Mouse (Mus musculus): Measurements from ENCODE around the gene Fnbp4. TPM values are rescaled to one million over a fixed set of nuclear protein-coding genes. Genes with fewer than 3 reads are reported as not detected.
A peak's percentile ranks its signal among the peaks of the same experiment; 100 is the strongest.

Gene Fnbp4
- polyA plus RNA-seq, 2 experiments, result 79.5 to 110 TPM

DNA sequence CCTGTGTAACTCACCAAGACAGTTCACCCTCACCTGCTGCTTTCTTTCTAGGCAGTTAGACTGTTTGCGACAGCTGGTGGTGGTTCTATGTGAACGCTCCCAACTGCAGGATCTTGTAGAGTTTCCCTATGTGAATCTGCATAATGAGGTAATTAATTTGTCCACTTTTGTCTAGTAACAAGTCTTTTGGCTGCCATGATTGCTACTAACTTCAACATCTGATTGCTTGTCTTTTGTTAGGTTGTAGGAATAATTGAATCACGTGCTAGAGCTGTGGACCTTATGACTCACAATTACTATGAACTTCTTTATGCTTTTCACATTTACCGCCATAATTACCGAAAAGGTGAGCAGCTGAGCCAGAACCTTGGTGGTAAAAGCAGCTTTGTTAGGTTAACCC, 27.2 kb upstream of the Fnbp4 start:
- Histone ChIP-seq H3K9ac (ENCODE audit: low read depth, low read length, severe bottlenecking) (no peak overlapping the region), H3K4me3 (replicated peaks; ENCODE audit: low read length) (no peak overlapping the region), H3K27ac (replicated peaks; ENCODE audit: low read depth, low read length) (no peak overlapping the region), H3K4me1 (ENCODE audit: control insufficient read depth, insufficient read depth, low read length) (no peaks in the 10 kb centered on the region), H3K4me2 (replicated peaks; ENCODE audit: low read depth, low read length, severe bottlenecking) (no peak overlapping the region), H3K36me3 (ENCODE audit: control insufficient read depth, insufficient read depth, low read length) (peaks cover 84% of the 10 kb centered on the region), H3K9me3 (ENCODE audit: control insufficient read depth, low read length) (no peaks in the 10 kb centered on the region), H3K27me3 (ENCODE audit: control insufficient read depth, insufficient read depth, low read length) (no peaks in the 10 kb centered on the region)
- 92% methylated on average over 5 of the region's 5 CpGs for WGBS
- peak; percentile 21 for DNase-seq (ENCODE audit: low spot score)
- TF ChIP-seq POLR2A (IDR thresholded peaks at IDR 0.05; ENCODE audit: borderline replicate concordance, extremely low read depth, insufficient read depth, insufficient read length), result no peak
- ATAC-seq (ENCODE audit: low FRiP score, low read depth), result no peak

DNA sequence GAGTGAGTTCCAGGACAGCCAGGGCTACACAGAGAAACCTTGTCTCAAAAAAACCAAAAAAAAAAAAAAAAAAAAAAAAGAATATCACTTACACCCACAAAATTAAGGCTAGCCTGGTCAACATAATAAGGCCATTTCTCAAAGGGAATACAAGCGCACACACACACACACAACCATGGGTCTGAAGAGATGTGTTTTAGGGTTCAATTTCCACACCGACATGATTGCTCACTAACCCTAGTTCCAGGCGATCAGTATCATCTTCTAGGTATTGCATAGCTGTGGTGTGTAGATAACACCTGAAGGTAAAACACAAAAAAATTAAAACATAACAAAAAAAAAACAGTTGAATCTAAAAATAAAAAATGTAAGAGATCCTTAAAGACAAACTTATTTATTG, 18.4 kb upstream of the Fnbp4 start:
- H3K27me3 ChIP-seq (ENCODE audit: control insufficient read depth, insufficient read depth, low read length), result no peaks in the 10 kb centered on the region
- no peaks in the 10 kb centered on the region for H3K4me1 ChIP-seq (ENCODE audit: control insufficient read depth, insufficient read depth, low read length)
- DNase-seq (ENCODE audit: low spot score) (no peak), ATAC-seq (ENCODE audit: low FRiP score, low read depth) (no peak)
- no peak for TF ChIP-seq POLR2A (IDR thresholded peaks at IDR 0.05; ENCODE audit: borderline replicate concordance, extremely low read depth, insufficient read depth, insufficient read length)
- H3K9me3 ChIP-seq (ENCODE audit: control insufficient read depth, low read length), result no peaks in the 10 kb centered on the region
- 97% methylated on average over 3 of the region's 3 CpGs for WGBS
- H3K4me2 ChIP-seq (replicated peaks; ENCODE audit: low read depth, low read length, severe bottlenecking), result no peak overlapping the region
- H3K9ac ChIP-seq (ENCODE audit: low read depth, low read length, severe bottlenecking), result no peak overlapping the region
- H3K36me3 ChIP-seq (ENCODE audit: control insufficient read depth, insufficient read depth, low read length), result peaks cover 89% of the 10 kb centered on the region
- H3K27ac ChIP-seq (replicated peaks; ENCODE audit: low read depth, low read length), result no peak overlapping the region
- H3K4me3 ChIP-seq (replicated peaks; ENCODE audit: low read length), result no peak overlapping the region

DNA sequence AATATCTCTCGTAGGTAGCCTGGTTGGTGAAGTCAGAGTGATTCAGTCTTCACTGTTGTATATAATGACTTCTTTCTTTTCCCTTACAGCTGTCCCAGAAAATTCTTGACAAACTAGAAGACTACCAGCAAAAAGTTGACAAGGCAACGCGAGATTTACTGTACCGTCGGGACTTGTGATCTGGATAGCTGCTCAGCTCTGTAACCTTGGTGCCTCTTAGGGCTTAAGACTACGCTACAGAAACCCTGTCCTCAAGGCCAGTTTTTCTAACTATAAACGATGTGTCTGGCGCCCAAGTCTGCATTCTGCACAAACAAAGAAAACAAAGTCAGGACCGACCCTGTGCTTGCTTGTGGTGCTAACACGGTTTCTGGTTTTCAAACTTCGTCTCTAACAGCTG, 9.8 kb upstream of the Fnbp4 start:
- no peak overlapping the region for H3K27ac ChIP-seq (replicated peaks; ENCODE audit: low read depth, low read length)
- WGBS, result 82% methylated on average over 11 of the region's 11 CpGs
- no peaks in the 10 kb centered on the region for H3K9me3 ChIP-seq (ENCODE audit: control insufficient read depth, low read length)
- H3K36me3 ChIP-seq (ENCODE audit: control insufficient read depth, insufficient read depth, low read length), result peaks cover 71% of the 10 kb centered on the region
- TF ChIP-seq POLR2A (IDR thresholded peaks at IDR 0.05; ENCODE audit: borderline replicate concordance, extremely low read depth, insufficient read depth, insufficient read length), result no peak
- no peak overlapping the region for H3K9ac ChIP-seq (ENCODE audit: low read depth, low read length, severe bottlenecking)
- H3K27me3 ChIP-seq (ENCODE audit: control insufficient read depth, insufficient read depth, low read length), result no peaks in the 10 kb centered on the region
- no peak overlapping the region for H3K4me3 ChIP-seq (replicated peaks; ENCODE audit: low read length)
- ATAC-seq (ENCODE audit: low FRiP score, low read depth) (no peak), DNase-seq (ENCODE audit: low spot score) (no peak)
- H3K4me2 ChIP-seq (replicated peaks; ENCODE audit: low read depth, low read length, severe bottlenecking), result no peak overlapping the region
- no peaks in the 10 kb centered on the region for H3K4me1 ChIP-seq (ENCODE audit: control insufficient read depth, insufficient read depth, low read length)

- TF ChIP-seq POLR2A (IDR thresholded peaks at IDR 0.05; ENCODE audit: borderline replicate concordance, extremely low read depth, insufficient read depth, insufficient read length), result no peak
- no peak overlapping the region for H3K4me2 ChIP-seq (replicated peaks; ENCODE audit: low read depth, low read length, severe bottlenecking)
- H3K27me3 ChIP-seq (ENCODE audit: control insufficient read depth, insufficient read depth, low read length), result no peaks in the 10 kb centered on the region
- H3K4me3 ChIP-seq (replicated peaks; ENCODE audit: low read length), result no peak overlapping the region
- DNase-seq (ENCODE audit: low spot score) (no peak), ATAC-seq (ENCODE audit: low FRiP score, low read depth) (no peak)
- WGBS, result 95% methylated on average over 3 of the region's 3 CpGs
- H3K27ac ChIP-seq (replicated peaks; ENCODE audit: low read depth, low read length), result no peak overlapping the region
- no peaks in the 10 kb centered on the region for H3K9me3 ChIP-seq (ENCODE audit: control insufficient read depth, low read length)
- no peak overlapping the region for H3K9ac ChIP-seq (ENCODE audit: low read depth, low read length, severe bottlenecking)
- H3K4me1 ChIP-seq (ENCODE audit: control insufficient read depth, insufficient read depth, low read length), result no peaks in the 10 kb centered on the region
- peaks cover 40% of the 10 kb centered on the region for H3K36me3 ChIP-seq (ENCODE audit: control insufficient read depth, insufficient read depth, low read length)
Observed at GRCm38 (mm10) chr2:90738801-90739200, 6.4 kb upstream of the Fnbp4 start.

DNA sequence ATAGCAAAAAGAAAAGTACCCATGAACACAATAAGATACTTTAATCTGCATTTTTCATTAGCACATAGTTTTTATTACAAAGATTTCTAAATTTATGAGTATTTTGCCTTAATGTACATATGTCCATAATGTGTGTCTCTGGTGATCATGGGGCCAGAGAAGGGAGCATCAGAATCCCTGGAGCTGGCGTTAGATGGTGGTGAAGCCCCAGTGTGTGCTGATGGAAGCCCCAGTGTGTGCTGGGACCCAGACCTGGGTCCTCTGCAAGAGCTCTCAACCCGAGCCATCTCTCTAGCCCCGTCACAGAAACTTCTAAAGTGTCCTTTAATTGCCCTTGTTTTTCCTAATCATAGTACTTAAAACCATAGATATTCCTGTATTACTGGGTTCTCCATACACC, 5.8 kb upstream of the Fnbp4 start:
- H3K9ac ChIP-seq (ENCODE audit: low read depth, low read length, severe bottlenecking), result no peak overlapping the region
- H3K4me2 ChIP-seq (replicated peaks; ENCODE audit: low read depth, low read length, severe bottlenecking), result no peak overlapping the region
- no peak for DNase-seq (ENCODE audit: low spot score)
- no peak overlapping the region for H3K27ac ChIP-seq (replicated peaks; ENCODE audit: low read depth, low read length)
- 84% methylated on average over 3 of the region's 3 CpGs for WGBS
- no peak for ATAC-seq (ENCODE audit: low FRiP score, low read depth)
- H3K27me3 ChIP-seq (ENCODE audit: control insufficient read depth, insufficient read depth, low read length), result no peaks in the 10 kb centered on the region
- TF ChIP-seq POLR2A (IDR thresholded peaks at IDR 0.05; ENCODE audit: borderline replicate concordance, extremely low read depth, insufficient read depth, insufficient read length), result no peak
- no peak overlapping the region for H3K4me3 ChIP-seq (replicated peaks; ENCODE audit: low read length)
- H3K9me3 ChIP-seq (ENCODE audit: control insufficient read depth, low read length), result no peaks in the 10 kb centered on the region
- H3K36me3 ChIP-seq (ENCODE audit: control insufficient read depth, insufficient read depth, low read length), result peaks cover 34% of the 10 kb centered on the region
- no peaks in the 10 kb centered on the region for H3K4me1 ChIP-seq (ENCODE audit: control insufficient read depth, insufficient read depth, low read length)

- Histone ChIP-seq H3K9me3 (ENCODE audit: control insufficient read depth, low read length) (no peaks in the 10 kb centered on the region), H3K9ac (ENCODE audit: low read depth, low read length, severe bottlenecking) (no peak overlapping the region), H3K36me3 (ENCODE audit: control insufficient read depth, insufficient read depth, low read length) (peaks cover 28% of the 10 kb centered on the region), H3K4me2 (replicated peaks; ENCODE audit: low read depth, low read length, severe bottlenecking) (no peak overlapping the region), H3K27me3 (ENCODE audit: control insufficient read depth, insufficient read depth, low read length) (no peaks in the 10 kb centered on the region), H3K4me1 (ENCODE audit: control insufficient read depth, insufficient read depth, low read length) (no peaks in the 10 kb centered on the region), H3K27ac (replicated peaks; ENCODE audit: low read depth, low read length) (no peak overlapping the region), H3K4me3 (replicated peaks; ENCODE audit: low read length) (no peak overlapping the region)
- TF ChIP-seq POLR2A (IDR thresholded peaks at IDR 0.05; ENCODE audit: borderline replicate concordance, extremely low read depth, insufficient read depth, insufficient read length), result no peak
- ATAC-seq (ENCODE audit: low FRiP score, low read depth) (no peak), DNase-seq (ENCODE audit: low spot score) (no peak)
- WGBS, result 83% methylated on average over 5 of the region's 5 CpGs
Observed at GRCm38 (mm10) chr2:90739921-90740320, 5.2 kb upstream of the Fnbp4 start.

Data from limb, embryonic 14.5 days (tissue).